Mouse (Mus musculus) bone marrow macrophage, adult 2 months (primary cell): ENCODE results near the gene Itpa.

Source experiments
- CTCF ChIP-seq: IDR thresholded peaks from 2 replicates; pipeline ENCODE4 v1.5.1; 2012; ENCODE audit warnings: low read depth, mild to moderate bottlenecking, low read length, moderate library complexity
- POLR2A ChIP-seq: IDR thresholded peaks from 2 replicates; pipeline ENCODE4 v1.6.1; 2012; ENCODE audit warnings: mild to moderate bottlenecking, low read depth, low read length, borderline replicate concordance

GRCm38 (mm10) chr2:130618972-130619371 lies 48.4 kb upstream of the Itpa start:
- no peak for TF ChIP-seq CTCF
- TF ChIP-seq POLR2A = no peak
